Mouse (Mus musculus): ENCODE measurements at regions not wholly inside any gene's neighbourhood (a gene's known extent, or its start where the extent isn't known, plus 50 kb on each side); places are given as distances from the start of the nearest gene placed in this dataset.

DNA sequence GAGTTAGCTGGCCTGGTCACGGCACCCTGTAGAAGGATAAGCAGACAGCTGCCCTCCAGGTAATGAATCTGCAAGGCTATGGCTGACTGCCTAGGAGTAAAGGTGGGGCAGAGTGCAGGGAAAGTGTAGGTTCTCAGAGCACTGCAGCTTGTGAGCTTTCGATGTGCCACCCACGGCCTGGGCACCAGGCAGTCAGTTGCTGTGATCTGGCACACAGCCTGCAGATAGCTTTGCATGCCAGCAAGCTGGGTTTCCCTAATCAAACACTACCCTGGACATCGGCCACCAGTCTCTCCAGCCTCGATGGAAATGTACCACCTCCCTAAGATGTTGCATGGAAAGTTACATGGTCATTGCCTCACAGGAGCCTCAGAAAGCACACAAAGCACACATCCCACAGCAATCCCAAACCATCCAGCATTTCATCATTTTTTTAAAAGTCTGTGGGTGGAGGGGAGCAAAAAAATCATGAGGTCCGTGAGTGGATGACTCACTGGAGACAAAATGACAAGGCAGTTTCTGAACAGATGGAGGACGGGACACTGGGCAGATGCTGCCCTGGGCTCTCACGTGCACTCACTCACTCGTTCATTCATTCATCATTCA, 112.7 kb downstream of the Ets2 start:
- no peak for DNase-seq (ENCODE audit: low spot score in 2 of 2)

DNA sequence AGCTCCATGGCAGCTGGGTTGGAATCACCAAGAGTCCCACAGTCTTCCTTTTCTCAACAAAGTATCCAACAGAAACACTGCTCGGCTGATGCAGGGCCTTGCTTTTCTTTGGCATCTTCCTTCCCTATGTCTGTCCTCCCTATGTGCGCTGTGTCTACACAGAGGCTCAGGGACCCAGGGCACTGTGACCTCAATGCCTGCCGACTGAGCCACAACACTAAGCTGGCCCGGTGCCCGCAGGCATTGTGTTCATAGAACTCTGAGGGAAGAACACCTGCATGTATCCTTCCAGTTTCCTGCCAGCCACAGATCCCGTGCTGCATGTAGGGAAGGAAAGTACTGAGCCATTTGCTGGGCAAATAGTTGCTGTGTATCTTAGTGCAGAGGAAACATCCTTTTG, 109.2 kb downstream of the Ets2 start:
- no peak for DNase-seq (ENCODE audit: low spot score in 2 of 2)

DNA sequence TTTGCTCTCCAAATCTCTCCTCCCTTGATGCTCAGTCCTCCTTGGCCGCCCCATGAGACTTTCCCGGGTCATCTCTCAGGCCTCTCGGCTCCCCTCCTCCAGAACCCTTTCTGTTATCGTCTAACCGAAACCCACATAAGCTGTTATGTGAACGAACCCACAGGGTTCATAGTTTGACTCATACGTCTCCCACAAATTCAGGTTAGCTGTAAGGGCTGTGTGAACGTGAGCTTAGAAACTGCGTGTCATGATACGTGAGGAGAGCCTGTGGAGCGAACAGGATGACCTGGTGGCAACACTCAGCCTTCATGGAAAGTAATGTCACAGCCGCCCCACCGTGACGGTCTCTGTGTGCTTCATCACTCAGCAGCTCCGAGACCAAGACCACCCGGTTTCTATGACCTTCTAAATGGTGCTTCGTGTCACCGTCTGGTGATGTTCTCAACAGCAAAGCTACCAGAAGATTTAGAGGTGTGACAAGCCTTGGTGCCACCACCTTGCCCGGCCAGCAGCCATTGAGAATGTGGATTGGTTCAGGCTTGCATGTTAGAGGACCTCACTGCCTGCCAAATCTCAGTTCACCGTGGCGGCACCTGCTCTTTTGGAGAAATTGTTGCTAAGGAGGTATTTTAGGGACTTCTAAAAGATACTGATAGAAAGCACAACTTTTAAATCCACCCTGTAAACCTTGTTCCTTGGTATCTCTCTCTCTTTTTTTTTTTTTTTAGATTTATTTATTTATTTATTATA, 107.4 kb downstream of the Ets2 start:
- DNase-seq (ENCODE audit: low spot score in 2 of 2): no peak

GRCm38 (mm10) chr16:95806510-95806909, 104.6 kb downstream of the Ets2 start:
- no peak for DNase-seq (ENCODE audit: low spot score in 2 of 2)

DNA sequence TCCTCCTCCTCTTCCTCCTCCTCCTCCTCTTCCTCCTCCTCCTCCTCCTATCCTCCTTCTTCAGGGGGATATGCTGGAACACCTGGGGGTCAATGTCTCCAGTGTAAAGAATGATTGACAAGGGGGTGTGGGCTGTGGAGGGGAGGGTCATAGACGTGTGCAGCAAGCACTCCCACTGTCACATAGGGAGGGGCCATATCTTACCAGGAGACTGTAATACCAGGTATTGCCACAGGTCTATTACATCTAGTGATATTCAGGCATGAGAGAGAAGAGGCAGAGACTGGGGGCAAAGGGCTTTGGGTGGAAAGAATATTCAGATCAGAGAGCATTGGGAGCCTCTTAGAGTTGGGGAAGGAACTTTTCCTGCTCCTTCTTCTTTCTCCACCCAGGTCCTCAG, 102.3 kb downstream of the Ets2 start:
- DNase-seq (ENCODE audit: low spot score in 2 of 2): no peak

DNA sequence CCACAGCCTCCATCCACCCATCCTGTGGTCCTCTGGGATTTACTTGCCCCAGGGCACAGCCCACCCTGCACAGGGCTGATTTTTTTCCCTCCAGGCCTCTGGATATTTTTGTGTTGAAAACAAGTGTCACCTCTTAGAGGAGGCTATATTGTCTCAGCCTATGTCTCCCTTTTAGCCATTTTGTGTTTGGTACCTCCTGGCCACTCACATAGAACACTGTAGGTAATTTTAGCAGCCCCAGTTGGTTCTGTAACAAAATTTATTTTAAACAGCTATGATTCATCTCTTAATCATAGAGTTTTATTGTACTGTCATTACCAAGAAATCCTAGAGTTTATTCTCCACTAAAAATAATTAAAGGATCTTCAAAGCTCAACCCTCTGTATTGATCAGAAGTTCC, 100.8 kb downstream of the Ets2 start:
- DNase-seq (ENCODE audit: low spot score in 2 of 2): no peak

- DNase-seq (ENCODE audit: low spot score in 2 of 2): no peak
Observed at GRCm38 (mm10) chr16:95802207-95802606, 100.3 kb downstream of the Ets2 start.

- no peak for DNase-seq (ENCODE audit: low spot score in 2 of 2)
Observed at GRCm38 (mm10) chr16:95800911-95801442, 99.1 kb downstream of the Ets2 start.

- DNase-seq (ENCODE audit: low spot score in 2 of 2): peak in 1 of 2 experiments; percentile 14
Observed at GRCm38 (mm10) chr16:95798582-95798981, 96.7 kb downstream of the Ets2 start.

DNA sequence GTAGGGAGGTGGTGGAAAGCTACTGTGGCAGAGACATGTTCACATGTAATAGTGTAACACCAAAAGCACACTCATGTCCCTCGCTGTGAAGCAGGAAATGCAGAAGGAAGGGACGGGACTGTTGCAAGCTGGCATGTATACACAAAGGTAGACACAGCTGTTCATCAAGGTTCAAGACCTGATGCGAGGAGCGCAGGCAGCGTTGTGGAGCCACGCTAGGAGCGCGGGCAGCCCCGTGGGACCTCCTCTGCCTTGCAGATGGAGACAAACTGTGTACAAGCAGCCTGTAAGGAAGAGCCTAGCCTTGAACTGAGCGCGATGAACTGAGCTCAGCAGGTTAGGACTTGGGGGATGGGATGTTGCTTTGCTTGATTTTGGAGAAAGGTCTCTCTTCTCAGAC, 96.2 kb downstream of the Ets2 start:
- DNase-seq (ENCODE audit: low spot score in 2 of 2): no peak

GRCm38 (mm10) chr16:95797141-95797540, 95.3 kb downstream of the Ets2 start:
- DNase-seq (ENCODE audit: low spot score in 2 of 2): no peak

DNA sequence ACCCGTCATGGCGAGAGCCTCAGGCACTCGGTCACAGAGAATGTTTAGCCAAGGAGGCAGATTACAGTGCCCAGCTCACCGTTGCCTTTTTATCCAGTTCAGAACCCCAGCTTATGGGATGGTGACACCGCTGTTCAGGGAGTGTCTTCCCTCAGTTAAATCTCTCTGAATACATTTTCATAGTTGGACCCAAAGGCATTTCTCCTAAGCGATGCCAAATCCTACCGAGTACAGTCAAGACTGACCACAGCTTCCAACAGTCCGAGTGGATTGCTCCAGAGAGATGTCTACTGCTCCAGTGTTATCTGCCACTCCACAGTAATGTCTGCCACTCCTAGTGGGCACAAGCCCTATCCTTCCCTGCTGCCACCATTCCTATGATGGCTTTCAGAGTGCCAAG, 93.0 kb downstream of the Ets2 start:
- no peak for DNase-seq (ENCODE audit: low spot score in 2 of 2)

DNA sequence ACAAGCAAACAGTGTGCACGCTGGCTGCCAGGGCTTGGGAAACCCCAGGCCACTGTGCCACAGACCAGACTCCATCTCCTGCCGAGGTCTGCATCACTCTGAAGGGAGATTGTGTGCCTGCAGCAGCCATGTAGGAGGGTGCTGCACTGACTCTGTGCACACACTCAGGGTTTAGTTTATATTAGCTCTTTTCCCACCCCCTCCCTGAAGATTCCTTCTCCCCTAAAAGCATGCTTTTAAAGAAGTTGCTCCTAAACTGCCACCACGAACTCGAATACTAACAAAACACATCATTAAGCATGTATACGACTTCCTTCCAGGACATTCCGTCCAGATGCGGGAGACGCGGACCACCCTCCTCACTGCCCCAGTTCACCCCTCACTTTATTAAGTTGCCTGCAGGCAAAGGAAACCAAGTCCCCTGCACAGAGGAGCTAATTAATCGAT, 92.4 kb downstream of the Ets2 start:
- no peak for DNase-seq (ENCODE audit: low spot score in 2 of 2)

DNA sequence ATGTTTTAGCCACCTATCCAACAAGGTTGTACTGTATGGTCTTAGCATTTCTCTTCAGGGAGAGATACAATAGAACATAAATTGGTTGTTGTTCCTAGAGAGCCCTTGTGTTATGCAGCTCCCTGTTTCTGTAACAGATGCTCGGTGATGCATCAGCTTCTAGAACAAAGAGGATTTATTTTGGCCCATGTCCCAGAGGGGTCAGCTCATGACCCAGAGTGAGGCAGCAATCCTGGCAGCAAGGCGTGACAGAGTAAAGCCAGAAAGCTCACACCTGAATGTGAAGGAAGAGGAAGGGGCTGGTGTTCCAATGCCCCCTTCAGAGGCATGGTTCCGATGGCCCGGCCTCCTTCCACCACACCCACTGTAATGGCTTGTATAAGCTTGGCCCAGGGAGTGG, 88.8 kb downstream of the Ets2 start:
- DNase-seq (ENCODE audit: low spot score in 2 of 2): no peak

DNA sequence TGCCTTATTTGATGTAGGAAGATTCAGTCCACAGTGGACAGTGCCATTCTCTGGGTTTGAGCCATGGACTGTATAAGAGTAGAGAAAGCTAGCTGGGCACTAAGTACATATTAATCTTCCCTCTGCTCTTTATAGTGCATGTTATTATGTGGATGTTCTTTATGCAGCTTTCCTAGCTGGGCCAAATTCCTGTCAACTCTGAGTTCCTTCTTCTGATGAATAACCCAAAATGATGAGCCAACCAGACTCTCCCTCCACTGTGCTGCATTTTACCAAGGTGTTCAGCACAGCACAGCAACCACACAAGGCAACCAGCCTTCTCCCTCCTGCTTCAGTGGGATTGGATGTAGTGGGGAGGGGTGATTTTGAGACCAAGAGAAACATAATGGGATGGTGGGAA, 87.7 kb downstream of the Ets2 start:
- no peak for DNase-seq (ENCODE audit: low spot score in 2 of 2)

DNA sequence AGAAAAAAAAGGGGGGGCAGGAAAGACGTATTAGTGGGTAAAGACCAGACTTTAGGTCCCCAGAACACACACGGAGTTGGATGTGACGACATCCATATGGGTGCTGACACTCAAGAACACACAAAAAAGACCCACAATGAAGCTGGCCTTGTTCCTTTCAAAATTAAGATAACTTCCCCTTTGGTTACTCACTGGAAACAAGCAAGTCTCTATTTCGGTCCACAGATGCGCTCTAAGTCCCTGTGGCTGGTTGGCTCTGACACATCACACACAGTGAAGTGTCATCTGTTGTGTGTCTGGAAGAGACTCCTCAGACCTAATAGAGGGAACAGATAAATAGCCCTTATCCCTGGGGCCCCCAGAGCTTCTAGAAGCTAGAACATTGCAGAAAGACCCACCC, 79.8 kb downstream of the Ets2 start:
- DNase-seq (ENCODE audit: low spot score in 2 of 2): peak; percentile 34 to 48

GRCm38 (mm10) chr16:95780431-95780830, 78.6 kb downstream of the Ets2 start:
- DNase-seq (ENCODE audit: low spot score in 2 of 2): no peak

DNA sequence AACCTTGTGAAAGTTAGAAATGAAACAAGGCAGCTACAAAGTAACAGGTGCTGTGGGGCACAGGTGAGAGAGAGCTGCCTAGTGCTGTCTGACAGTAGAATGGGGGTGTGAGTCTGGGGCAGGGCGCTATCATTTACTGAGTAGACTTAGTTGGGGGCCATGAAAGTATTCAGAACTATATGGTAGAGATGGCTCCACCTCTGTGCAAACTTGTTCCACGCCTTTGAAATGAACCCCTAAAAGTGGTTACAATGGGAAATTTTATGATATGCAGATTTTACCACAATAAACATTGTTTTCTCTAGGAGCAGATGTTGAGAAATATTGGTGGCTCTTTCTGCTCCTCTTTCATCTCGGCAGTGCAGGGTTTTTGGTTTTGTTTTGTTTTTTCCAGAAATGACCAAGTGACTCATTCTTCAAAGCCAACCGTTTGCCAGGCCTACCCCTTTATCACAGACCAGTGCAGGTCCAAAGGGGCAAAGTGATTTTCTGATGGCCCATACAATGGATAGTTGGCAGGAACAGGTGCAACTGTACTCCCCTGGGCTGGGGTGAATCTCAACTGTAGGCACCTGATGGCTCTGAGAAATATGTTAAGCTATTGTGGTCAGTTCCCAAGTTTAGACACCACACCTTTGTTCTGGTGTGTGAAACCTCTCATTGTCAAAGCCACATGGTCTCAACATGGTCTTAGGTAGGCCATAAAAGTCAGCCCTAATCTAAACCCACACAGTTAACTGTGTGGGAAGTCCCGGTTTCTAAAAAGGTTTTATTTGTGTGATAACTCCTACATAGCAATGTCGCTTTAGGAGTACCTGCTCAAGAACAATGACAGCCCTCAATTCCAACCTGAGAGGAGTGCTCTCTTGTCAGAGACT, 77.2 kb downstream of the Ets2 start:
- no peak for DNase-seq (ENCODE audit: low spot score in 2 of 2)

DNA sequence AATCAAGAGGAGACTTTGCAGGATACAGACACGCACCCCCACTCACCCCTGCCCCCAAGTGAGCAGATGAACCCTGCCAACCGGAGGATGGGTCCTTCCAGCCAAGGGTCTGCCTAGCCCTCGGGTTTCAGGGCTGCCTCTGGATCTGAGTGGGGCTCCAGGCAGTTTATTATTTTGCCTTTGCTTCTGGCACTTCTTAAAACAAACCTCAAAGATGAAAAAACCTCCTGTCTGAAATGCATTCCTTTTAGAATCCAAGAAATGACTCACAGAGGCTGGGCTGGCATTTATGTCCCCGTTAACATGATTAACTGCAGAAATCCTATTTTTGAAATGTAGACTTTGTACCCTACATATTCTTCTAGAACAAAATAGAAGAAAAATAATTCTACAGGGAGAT, 76.3 kb downstream of the Ets2 start:
- no peak for DNase-seq (ENCODE audit: low spot score in 2 of 2)

- DNase-seq (ENCODE audit: low spot score in 2 of 2): no peak
Observed at GRCm38 (mm10) chr16:95776610-95777363, 74.9 kb downstream of the Ets2 start.

GRCm38 (mm10) chr16:95776010-95776409, 74.1 kb downstream of the Ets2 start:
- no peak for DNase-seq (ENCODE audit: low spot score in 2 of 2)

DNA sequence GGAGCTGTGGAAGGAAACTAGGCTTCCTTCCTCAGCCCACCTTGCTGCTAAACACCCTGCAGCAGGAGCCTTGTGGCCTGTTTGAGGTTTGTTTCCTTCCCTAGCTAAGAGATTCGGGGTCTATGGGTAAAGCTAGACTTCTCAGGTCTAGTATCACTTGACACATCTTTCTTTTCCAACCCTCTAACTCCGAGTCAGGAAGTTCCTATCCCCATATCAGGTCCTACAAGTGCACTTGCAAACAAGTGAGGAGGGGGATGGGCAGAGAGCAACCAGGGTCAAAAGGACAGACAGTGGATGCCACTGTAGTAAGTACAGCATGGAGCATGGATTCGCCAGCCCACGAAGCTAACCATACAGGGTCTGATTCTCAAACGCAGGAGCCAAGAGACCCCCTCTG, 73.5 kb downstream of the Ets2 start:
- DNase-seq (ENCODE audit: low spot score in 2 of 2): no peak

All from spleen, postnatal 36 days (tissue).